Mouse (Mus musculus): ENCODE measurements around the gene Gm49380. TPM values are rescaled to one million over a fixed set of nuclear protein-coding genes. Genes with fewer than 3 reads are reported as not detected.

Gene Gm49380
- polyA plus RNA-seq, 1 experiment from 2014 or later = 0.08 TPM

GRCm38 (mm10) chr9:44106182-44106581, 7.1 kb downstream of the Gm49380 start:
- no peak overlapping the region for H3K27ac ChIP-seq (ENCODE audit: low read depth, low read length)

GRCm38 (mm10) chr9:44105781-44106180, 7.5 kb downstream of the Gm49380 start:
- Histone ChIP-seq H3K27me3 (ENCODE audit: control insufficient read depth, insufficient read depth, low read length) (no peaks in the 10 kb centered on the region), H3K36me3 (ENCODE audit: control insufficient read depth, insufficient read depth, low read length) (no peaks in the 10 kb centered on the region; the same call in 1 of the 2 replicates), H3K4me1 (ENCODE audit: control insufficient read depth, insufficient read depth, low read length) (peaks cover 36% of the 10 kb centered on the region), H3K27ac (ENCODE audit: low read depth, low read length) (no peak overlapping the region), H3K9ac (replicated peaks; ENCODE audit: low read depth, low read length) (no peak overlapping the region), H3K9me3 (ENCODE audit: control insufficient read depth, low read length) (no peaks in the 10 kb centered on the region), H3K4me2 (ENCODE audit: low read depth, low read length) (no peak overlapping the region), H3K4me3 (ENCODE audit: low read depth, low read length) (no peak overlapping the region)
- ATAC-seq (ENCODE audit: low read depth) = no peak
- 92% methylated on average over 10 of the region's 10 CpGs for WGBS

More at GRCm38 (mm10) chr9:44106182-44106581, 7.1 kb downstream of the Gm49380 start:
- H3K4me3 ChIP-seq (ENCODE audit: low read depth, low read length) = no peak overlapping the region
- no peak overlapping the region for H3K4me2 ChIP-seq (ENCODE audit: low read depth, low read length)
- H3K9me3 ChIP-seq (ENCODE audit: control insufficient read depth, low read length) = no peaks in the 10 kb centered on the region
- peaks cover 36% of the 10 kb centered on the region for H3K4me1 ChIP-seq (ENCODE audit: control insufficient read depth, insufficient read depth, low read length)
- no peak for ATAC-seq (ENCODE audit: low read depth)
- H3K36me3 ChIP-seq (ENCODE audit: control insufficient read depth, insufficient read depth, low read length) = no peaks in the 10 kb centered on the region; the same call in 1 of the 2 replicates
- 88% methylated on average over 7 of the region's 7 CpGs for WGBS
- H3K9ac ChIP-seq (replicated peaks; ENCODE audit: low read depth, low read length) = no peak overlapping the region
- H3K27me3 ChIP-seq (ENCODE audit: control insufficient read depth, insufficient read depth, low read length) = no peaks in the 10 kb centered on the region

GRCm38 (mm10) chr9:44104881-44105280, 8.4 kb downstream of the Gm49380 start:
- 96% methylated on average over 7 of the region's 7 CpGs for WGBS
- peaks cover 28% of the 10 kb centered on the region for H3K4me1 ChIP-seq (ENCODE audit: control insufficient read depth, insufficient read depth, low read length)
- no peaks in the 10 kb centered on the region for H3K27me3 ChIP-seq (ENCODE audit: control insufficient read depth, insufficient read depth, low read length)
- no peaks in the 10 kb centered on the region; the same call in 1 of the 2 replicates for H3K36me3 ChIP-seq (ENCODE audit: control insufficient read depth, insufficient read depth, low read length)
- H3K27ac ChIP-seq (ENCODE audit: low read depth, low read length) = no peak overlapping the region
- ATAC-seq (ENCODE audit: low read depth) = no peak
- no peak overlapping the region for H3K4me3 ChIP-seq (ENCODE audit: low read depth, low read length)
- no peaks in the 10 kb centered on the region for H3K9me3 ChIP-seq (ENCODE audit: control insufficient read depth, low read length)
- H3K9ac ChIP-seq (replicated peaks; ENCODE audit: low read depth, low read length) = no peak overlapping the region
- H3K4me2 ChIP-seq (ENCODE audit: low read depth, low read length) = no peak overlapping the region

- no peak for ATAC-seq (ENCODE audit: low read depth)
- Histone ChIP-seq H3K27me3 (ENCODE audit: control insufficient read depth, insufficient read depth, low read length) (no peaks in the 10 kb centered on the region), H3K9me3 (ENCODE audit: control insufficient read depth, low read length) (no peaks in the 10 kb centered on the region), H3K4me2 (ENCODE audit: low read depth, low read length) (no peak within 1 kb of the TSS), H3K4me1 (ENCODE audit: control insufficient read depth, insufficient read depth, low read length) (peaks cover 3% of the 10 kb centered on the region; the same call in 1 of the 2 replicates), H3K36me3 (ENCODE audit: control insufficient read depth, insufficient read depth, low read length) (no peaks in the 10 kb centered on the region), H3K9ac (replicated peaks; ENCODE audit: low read depth, low read length) (no peak within 1 kb of the TSS), H3K4me3 (ENCODE audit: low read depth, low read length) (no peak within 1 kb of the TSS), H3K27ac (ENCODE audit: low read depth, low read length) (no peak within 1 kb of the TSS)
- WGBS = 86% methylated on average over 9 of the region's 9 CpGs
Measured at GRCm38 (mm10) chr9:44101490-44101889, 11.8 kb downstream of the Gm49380 start, which contains the start of gene Mfrp. TSS of gene Mfrp (plus strand) at chr9:44101729.

- 23% methylated on average over 9 of the region's 9 CpGs for WGBS
- H3K4me1 ChIP-seq (ENCODE audit: control insufficient read depth, insufficient read depth, low read length) = peaks cover 4% of the 10 kb centered on the region
- ATAC-seq (ENCODE audit: low read depth) = peak; percentile 74
- H3K27me3 ChIP-seq (ENCODE audit: control insufficient read depth, insufficient read depth, low read length) = no peaks in the 10 kb centered on the region
- no peaks in the 10 kb centered on the region for H3K9me3 ChIP-seq (ENCODE audit: control insufficient read depth, low read length)
- H3K4me2 ChIP-seq (ENCODE audit: low read depth, low read length) = no peak overlapping the region
- H3K4me3 ChIP-seq (ENCODE audit: low read depth, low read length) = no peak overlapping the region
- no peaks in the 10 kb centered on the region for H3K36me3 ChIP-seq (ENCODE audit: control insufficient read depth, insufficient read depth, low read length)
- no peak overlapping the region for H3K9ac ChIP-seq (replicated peaks; ENCODE audit: low read depth, low read length)
- peak overlapping the region; percentile 28; the same call in 1 of the 2 replicates for H3K27ac ChIP-seq (ENCODE audit: low read depth, low read length)
Measured at GRCm38 (mm10) chr9:44096536-44096935, 16.8 kb downstream of the Gm49380 start.

GRCm38 (mm10) chr9:44095781-44096180, 17.5 kb downstream of the Gm49380 start:
- Histone ChIP-seq H3K27me3 (ENCODE audit: control insufficient read depth, insufficient read depth, low read length) (no peaks in the 10 kb centered on the region), H3K9ac (replicated peaks; ENCODE audit: low read depth, low read length) (no peak overlapping the region), H3K27ac (ENCODE audit: low read depth, low read length) (no peak overlapping the region), H3K4me3 (ENCODE audit: low read depth, low read length) (no peak overlapping the region), H3K4me1 (ENCODE audit: control insufficient read depth, insufficient read depth, low read length) (peaks cover 4% of the 10 kb centered on the region), H3K9me3 (ENCODE audit: control insufficient read depth, low read length) (no peaks in the 10 kb centered on the region), H3K4me2 (ENCODE audit: low read depth, low read length) (no peak overlapping the region), H3K36me3 (ENCODE audit: control insufficient read depth, insufficient read depth, low read length) (no peaks in the 10 kb centered on the region)
- 87% methylated on average over 9 of the region's 9 CpGs for WGBS
- no peak for ATAC-seq (ENCODE audit: low read depth)

- Histone ChIP-seq H3K27ac (ENCODE audit: low read depth, low read length) (no peak overlapping the region), H3K36me3 (ENCODE audit: control insufficient read depth, insufficient read depth, low read length) (no peaks in the 10 kb centered on the region), H3K9me3 (ENCODE audit: control insufficient read depth, low read length) (no peaks in the 10 kb centered on the region), H3K9ac (replicated peaks; ENCODE audit: low read depth, low read length) (no peak overlapping the region), H3K4me3 (ENCODE audit: low read depth, low read length) (no peak overlapping the region), H3K4me2 (ENCODE audit: low read depth, low read length) (no peak overlapping the region), H3K27me3 (ENCODE audit: control insufficient read depth, insufficient read depth, low read length) (no peaks in the 10 kb centered on the region), H3K4me1 (ENCODE audit: control insufficient read depth, insufficient read depth, low read length) (peaks cover 4% of the 10 kb centered on the region)
- ATAC-seq (ENCODE audit: low read depth) = no peak
- 85% methylated on average over 3 of the region's 3 CpGs for WGBS
Measured at GRCm38 (mm10) chr9:44094737-44095136, 18.6 kb downstream of the Gm49380 start.

- Histone ChIP-seq H3K27me3 (ENCODE audit: control insufficient read depth, insufficient read depth, low read length) (no peaks in the 10 kb centered on the region), H3K9me3 (ENCODE audit: control insufficient read depth, low read length) (no peaks in the 10 kb centered on the region), H3K36me3 (ENCODE audit: control insufficient read depth, insufficient read depth, low read length) (no peaks in the 10 kb centered on the region), H3K27ac (ENCODE audit: low read depth, low read length) (no peak overlapping the region), H3K4me2 (ENCODE audit: low read depth, low read length) (peak overlapping the region; percentile 30; the same call in 1 of the 2 replicates), H3K4me3 (ENCODE audit: low read depth, low read length) (0 out of 2 replicates have a peak overlapping the region, but pooled peaks have one; percentile 3), H3K9ac (replicated peaks; ENCODE audit: low read depth, low read length) (0 out of 2 replicates have a peak overlapping the region, but pooled peaks have one; percentile 8), H3K4me1 (ENCODE audit: control insufficient read depth, insufficient read depth, low read length) (peaks cover 4% of the 10 kb centered on the region)
- ATAC-seq (ENCODE audit: low read depth) = 0 out of 2 replicates have a peak, but pooled peaks have one; percentile 42
- 24% methylated on average over 24 of the region's 24 CpGs for WGBS
Measured at GRCm38 (mm10) chr9:44093612-44094503, 19.4 kb downstream of the Gm49380 start.
